Mouse (Mus musculus) G1E (cell line): ENCODE results near the gene Cyp2a5. TPM values are rescaled to one million over a fixed set of nuclear protein-coding genes. Genes with fewer than 3 reads are reported as not detected.
"Not testable (repeated sequence)": the region's sequence is repeated elsewhere in the genome, so short reads cannot be mapped to it uniquely, and the experiment has no call there.

ENCODE experiments used
- ATAC-seq: 2 replicates; pipeline ENCODE4 v1.8.0; 2016; ENCODE audit warnings: mild to moderate bottlenecking; ENCODE audit not compliant: insufficient number of reproducible peaks, poor library complexity, low FRiP score, severe bottlenecking; ENCODE audit errors: extremely low read depth
- DNase-seq: peaks from one replicate; pipeline ENCODE4 v3.0.0; 2012; ENCODE audit warnings: low spot score
- H3K27me3 ChIP-seq: 2 replicates; pipeline ENCODE4 v1.6.1; 2012; ENCODE audit warnings: mild to moderate bottlenecking, low read length, inconsistent platforms; ENCODE audit not compliant: insufficient read depth
- H3K36me3 ChIP-seq: replicated peaks from 2 replicates; pipeline ENCODE3; 2012; ENCODE audit warnings: mild to moderate bottlenecking, inconsistent platforms
- H3K4me1 ChIP-seq: 2 replicates; pipeline ENCODE4 v1.6.1; 2012; ENCODE audit warnings: low read depth, low read length, inconsistent platforms, mixed read lengths; ENCODE audit not compliant: insufficient read depth
- H3K4me3 ChIP-seq: 2 replicates; pipeline ENCODE4 v1.5.1; 2012; ENCODE audit warnings: low read depth, mild to moderate bottlenecking, inconsistent platforms, low read length, moderate library complexity, mixed read lengths
- H3K9me3 ChIP-seq: replicated peaks from 2 replicates; pipeline ENCODE4 v1.6.1; 2012; ENCODE audit warnings: inconsistent platforms
- CTCF ChIP-seq: IDR thresholded peaks from 2 replicates; pipeline ENCODE4 v1.5.1; 2012; ENCODE audit warnings: low read depth, low read length, inconsistent platforms, mixed read lengths
- GATA1 ChIP-seq: IDR thresholded peaks from 2 replicates; pipeline ENCODE4 v1.6.1; 2012; ENCODE audit warnings: borderline replicate concordance, low read length, inconsistent platforms, mixed read lengths
- GATA2 ChIP-seq: IDR thresholded peaks from 2 replicates; pipeline ENCODE4 v1.6.1; 2012; ENCODE audit warnings: low read depth, low read length, inconsistent platforms, borderline replicate concordance
- POLR2AphosphoS5 ChIP-seq: IDR thresholded peaks from 2 replicates; pipeline ENCODE4 v1.6.1; 2012; ENCODE audit warnings: low read depth, low read length, inconsistent platforms; ENCODE audit not compliant: insufficient replicate concordance
- TAL1 ChIP-seq: conservative IDR thresholded peaks from 2 replicates; pipeline ENCODE4 v1.6.1; 2012; ENCODE audit warnings: low read depth, low read length, inconsistent platforms, mixed read lengths
- polyA plus RNA-seq: library from polyadenylated mRNA; stranded (reverse); fragments of >175 nt; gene quantifications from 2 replicates; pipeline ENCODE4 v1.2.3, GENCODE M21; 2012
- total RNA-seq, 2 experiments: library from RNA; stranded (forward) in 1 of 2; stranded (reverse) in 1 of 2; fragments of 200-1000 nt in 1 of 2; fragments of >200 nt in 1 of 2; fragmentation: Nextera tagmentation in 1 of 2; gene quantifications; 2 replicates each; pipeline ENCODE4 v1.2.3; 2014 to 2017

The Cyp2a5 gene
- total RNA-seq (2014; fragmentation: Nextera tagmentation) (not detected in 2 replicates), total RNA-seq (2017) (not detected in 2 replicates), polyA plus RNA-seq (not detected in 2 replicates)

DNA sequence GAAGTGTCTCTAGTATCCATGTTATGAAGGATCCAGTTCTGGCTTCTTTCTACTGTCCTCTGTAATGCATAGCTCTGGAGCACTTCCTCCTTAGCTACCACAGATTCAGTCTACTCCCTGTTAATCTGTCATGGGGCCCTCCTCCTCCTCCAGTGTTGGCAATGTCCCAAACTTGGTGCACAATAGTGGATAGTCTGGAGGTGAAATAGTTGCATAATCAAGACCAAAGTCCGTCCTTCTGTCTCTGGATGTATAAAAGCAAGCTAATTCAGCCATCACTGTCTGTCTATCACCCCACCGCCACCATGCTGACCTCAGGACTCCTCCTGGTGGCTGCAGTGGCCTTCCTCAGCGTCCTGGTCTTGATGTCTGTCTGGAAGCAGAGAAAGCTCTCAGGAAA lies at the start of gene Cyp2a5:
Cyp2a5 (plus strand) TSS at position 247 of the 400 bp plus-strand sequence.
- not testable (repeated sequence) for ATAC-seq, H3K4me1 ChIP-seq, H3K27me3 ChIP-seq, H3K4me3 ChIP-seq, DNase-seq, H3K36me3 ChIP-seq, H3K9me3 ChIP-seq

DNA sequence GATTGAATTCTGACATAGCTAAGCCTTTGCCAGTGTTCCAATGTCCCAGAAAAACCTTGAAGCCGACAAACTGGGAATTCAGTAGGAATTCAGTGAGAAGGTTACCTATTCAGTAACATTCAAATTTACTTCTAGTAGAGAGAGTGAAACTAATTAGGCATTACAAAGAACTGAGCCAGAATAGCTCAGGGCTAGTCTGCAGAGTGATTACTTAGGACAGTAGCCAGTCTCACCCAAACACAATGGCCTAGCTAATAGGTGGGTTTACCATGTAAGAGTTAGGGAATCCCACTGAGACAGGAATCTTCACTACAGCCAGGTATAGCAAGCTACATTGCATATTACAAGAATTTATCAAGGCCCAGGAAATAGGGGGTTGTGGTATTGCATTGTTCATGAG lies 49.1 kb upstream of the Cyp2a5 start:
- not testable (repeated sequence) for H3K4me1 ChIP-seq, H3K9me3 ChIP-seq, H3K36me3 ChIP-seq, ATAC-seq, H3K4me3 ChIP-seq, DNase-seq, H3K27me3 ChIP-seq

DNA sequence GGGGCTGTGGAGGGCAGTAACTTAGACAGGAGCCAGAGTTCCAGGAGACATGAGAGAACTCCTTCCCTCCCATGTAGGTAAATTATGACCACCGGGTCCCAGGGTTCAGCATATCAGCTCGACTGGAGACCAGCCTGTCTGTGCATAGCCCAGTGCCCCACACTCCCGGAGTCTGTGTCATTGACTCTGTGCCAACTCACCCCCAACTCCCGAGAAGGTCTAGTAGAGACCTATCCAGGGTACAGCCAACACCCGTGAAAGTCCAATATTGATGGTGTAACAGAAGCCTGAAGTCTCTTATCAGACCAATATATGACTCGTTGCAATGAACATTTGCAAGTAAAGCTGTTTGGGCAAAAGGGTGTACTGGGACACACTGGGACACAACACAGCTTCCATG lies 45.1 kb upstream of the Cyp2a5 start:
- TF ChIP-seq GATA2 (no peak), GATA1 (no peak), TAL1 (no peak), POLR2AphosphoS5 (no peak), CTCF (no peak)

DNA sequence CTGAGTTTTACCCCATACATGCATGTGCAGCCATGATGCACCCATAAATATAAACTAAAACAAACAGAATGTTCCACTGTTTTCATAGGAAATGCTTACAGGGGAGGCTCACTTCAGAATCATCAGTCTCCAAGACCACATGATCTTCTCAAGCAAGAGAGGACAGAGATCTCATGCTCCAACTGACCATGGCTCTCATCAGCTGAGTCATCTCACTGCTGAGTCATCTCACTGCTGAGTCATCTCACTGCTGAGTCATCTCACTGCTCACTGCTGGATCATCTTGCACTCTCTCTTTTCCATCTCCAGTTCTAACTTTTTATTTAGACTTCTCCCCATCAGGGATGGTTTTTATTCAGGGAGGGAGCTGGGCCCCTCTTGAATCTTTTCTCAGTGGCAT lies 35.0 kb upstream of the Cyp2a5 start:
- no peak for DNase-seq
- H3K9me3 ChIP-seq: no peaks in the 10 kb centered on the region
- H3K36me3 ChIP-seq: no peaks in the 10 kb centered on the region
- TF ChIP-seq GATA1 (no peak), TAL1 (no peak), POLR2AphosphoS5 (no peak), CTCF (no peak), GATA2 (no peak)
- H3K4me3 ChIP-seq: no peak overlapping the region
- ATAC-seq: peak; percentile 60
- peaks cover 5% of the 10 kb centered on the region for H3K4me1 ChIP-seq
- no peaks in the 10 kb centered on the region for H3K27me3 ChIP-seq

More for the DNA sequence above, 45.1 kb upstream of the Cyp2a5 start:
- DNase-seq (no peak), ATAC-seq (no peak)
- H3K9me3 ChIP-seq: no peaks in the 10 kb centered on the region
- H3K27me3 ChIP-seq: no peaks in the 10 kb centered on the region
- no peak overlapping the region for H3K4me3 ChIP-seq
- H3K4me1 ChIP-seq: no peaks in the 10 kb centered on the region
- no peaks in the 10 kb centered on the region for H3K36me3 ChIP-seq

DNA sequence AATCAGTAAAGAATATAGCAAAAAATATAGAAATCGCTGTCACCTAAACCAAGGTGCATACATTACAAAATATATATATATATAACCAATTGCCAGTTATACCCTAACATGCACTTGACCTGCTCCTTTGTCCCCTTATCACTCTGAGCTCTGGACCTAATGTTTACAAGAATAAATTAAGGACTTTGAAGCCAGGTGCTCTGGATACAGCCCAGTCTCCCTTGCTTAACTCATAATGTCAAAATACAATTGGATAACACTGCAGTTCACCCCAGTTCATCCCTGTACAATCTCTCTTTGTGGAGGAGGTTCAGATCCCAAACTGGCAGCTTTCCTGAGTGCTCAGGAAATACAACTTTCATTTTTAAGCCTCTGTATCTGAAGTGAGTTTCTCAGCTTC lies 34.1 kb upstream of the Cyp2a5 start:
- Histone ChIP-seq H3K27me3 (no peaks in the 10 kb centered on the region), H3K4me1 (peaks cover 5% of the 10 kb centered on the region), H3K4me3 (no peak overlapping the region), H3K36me3 (no peaks in the 10 kb centered on the region), H3K9me3 (no peaks in the 10 kb centered on the region)
- no peak for DNase-seq
- TF ChIP-seq TAL1 (no peak), GATA2 (no peak), CTCF (no peak), POLR2AphosphoS5 (no peak)
- no peak for ATAC-seq

DNA sequence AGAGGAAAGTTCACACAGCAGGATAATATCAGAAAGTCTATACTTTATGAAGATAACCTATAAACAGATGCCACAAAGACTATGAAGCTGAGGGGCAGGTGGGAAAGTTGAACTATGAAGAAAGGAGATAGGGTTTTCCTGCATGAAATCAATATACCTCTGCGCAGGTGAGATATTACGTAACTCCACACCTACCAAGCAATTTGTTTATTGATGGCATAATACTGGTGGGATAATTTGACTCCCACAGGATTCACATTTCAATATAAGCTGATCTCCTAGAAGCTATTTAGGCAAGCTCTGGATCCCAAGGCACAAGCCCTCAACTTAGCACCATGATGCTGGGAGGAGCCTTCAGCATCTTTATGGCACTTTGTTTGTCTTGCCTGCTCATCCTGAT lies 26.5 kb upstream of the Cyp2a5 start, which contains the start of gene Cyp2g1:
Cyp2g1 (plus strand) TSS at position 301 of the 400 bp plus-strand sequence.
- TF ChIP-seq CTCF (no peak), GATA1 (no peak), POLR2AphosphoS5 (no peak), GATA2 (no peak), TAL1 (no peak)
- H3K27me3 ChIP-seq: no peaks in the 10 kb centered on the region
- no peak for ATAC-seq
- H3K4me3 ChIP-seq: no peak within 1 kb of the TSS
- no peak for DNase-seq
- no peaks in the 10 kb centered on the region for H3K9me3 ChIP-seq
- no peaks in the 10 kb centered on the region for H3K36me3 ChIP-seq
- no peaks in the 10 kb centered on the region for H3K4me1 ChIP-seq

DNA sequence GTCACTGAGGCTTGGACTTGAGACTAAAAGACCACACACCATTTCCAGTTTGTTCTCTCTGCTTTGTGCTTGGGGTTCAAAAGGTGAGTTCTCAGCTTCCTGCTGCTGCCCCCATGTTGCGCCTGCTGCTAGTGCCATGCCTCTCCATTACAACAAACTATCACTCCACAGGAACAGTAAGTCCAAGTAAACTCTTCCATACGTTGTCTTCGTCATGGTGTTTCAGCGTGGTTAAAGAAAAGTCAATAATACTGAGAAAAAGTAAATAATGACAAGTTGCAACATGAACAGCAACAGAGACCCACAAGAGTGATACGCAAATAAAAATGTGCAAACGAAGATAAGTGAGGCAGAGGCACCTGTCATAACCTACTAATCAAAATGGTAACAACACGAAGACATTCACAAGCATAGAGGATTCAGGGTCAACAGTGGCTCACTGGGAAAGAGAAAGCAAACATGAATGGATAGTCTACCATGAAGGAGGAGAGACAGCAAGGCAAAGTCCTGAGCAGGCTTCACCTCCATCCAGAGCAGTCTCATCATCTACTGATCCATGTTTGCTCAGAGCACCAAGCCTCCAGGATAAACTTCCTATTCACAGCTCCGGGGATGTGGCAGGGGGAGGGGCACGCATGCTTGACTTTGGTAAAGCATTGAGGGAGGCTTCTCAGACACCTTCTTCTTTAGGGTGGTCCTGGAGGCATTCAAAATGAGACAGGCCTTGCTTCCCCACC lies 3.4 kb upstream of the Cyp2a5 start:
- not testable (repeated sequence) for H3K36me3 ChIP-seq, H3K9me3 ChIP-seq, H3K27me3 ChIP-seq, ATAC-seq, H3K4me1 ChIP-seq, H3K4me3 ChIP-seq, DNase-seq

DNA sequence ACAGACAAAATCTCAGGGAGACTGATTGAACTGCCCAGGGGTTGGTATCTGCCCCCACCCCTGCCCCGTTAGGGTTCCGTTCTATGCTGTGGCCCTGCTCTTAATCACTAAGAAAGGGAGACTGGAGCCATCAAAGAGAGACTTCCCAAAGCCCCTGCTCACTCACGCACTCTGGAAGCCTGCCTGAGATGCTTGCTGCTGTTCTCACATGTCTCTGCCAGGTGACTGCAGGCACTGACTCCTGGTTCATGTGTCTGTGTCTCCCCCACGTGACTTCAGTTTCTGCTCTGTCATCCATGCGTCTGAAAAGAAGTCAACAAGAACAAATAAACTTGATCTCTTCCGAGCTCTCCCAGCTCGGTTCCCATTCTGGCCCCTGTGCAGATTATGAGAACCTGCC lies 2.4 kb upstream of the Cyp2a5 start:
- H3K4me3 ChIP-seq, H3K36me3 ChIP-seq, DNase-seq, H3K4me1 ChIP-seq, H3K27me3 ChIP-seq, ATAC-seq, H3K9me3 ChIP-seq: not testable (repeated sequence)

DNA sequence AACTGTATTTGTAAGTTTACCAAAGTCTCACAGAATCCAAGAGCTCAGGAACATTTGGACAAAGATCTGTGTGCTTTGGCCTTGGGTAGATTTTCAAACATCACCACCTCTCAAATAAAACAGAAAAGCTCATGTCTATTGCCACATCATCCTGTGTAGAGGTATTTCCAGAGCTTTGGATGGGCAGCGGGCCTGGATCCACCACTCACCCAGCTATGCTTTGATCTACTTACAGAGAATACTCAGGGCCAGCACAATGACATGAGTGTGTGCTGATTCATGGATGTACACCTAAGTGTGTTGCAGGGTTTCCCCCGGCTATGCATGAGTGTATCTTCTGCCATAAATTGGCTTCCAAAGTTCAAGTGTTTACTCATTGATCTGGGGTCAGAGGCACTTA lies 8.3 kb downstream of the Cyp2a5 start:
- not testable (repeated sequence) for H3K36me3 ChIP-seq, H3K4me3 ChIP-seq, DNase-seq, ATAC-seq, H3K9me3 ChIP-seq, H3K4me1 ChIP-seq, H3K27me3 ChIP-seq

DNA sequence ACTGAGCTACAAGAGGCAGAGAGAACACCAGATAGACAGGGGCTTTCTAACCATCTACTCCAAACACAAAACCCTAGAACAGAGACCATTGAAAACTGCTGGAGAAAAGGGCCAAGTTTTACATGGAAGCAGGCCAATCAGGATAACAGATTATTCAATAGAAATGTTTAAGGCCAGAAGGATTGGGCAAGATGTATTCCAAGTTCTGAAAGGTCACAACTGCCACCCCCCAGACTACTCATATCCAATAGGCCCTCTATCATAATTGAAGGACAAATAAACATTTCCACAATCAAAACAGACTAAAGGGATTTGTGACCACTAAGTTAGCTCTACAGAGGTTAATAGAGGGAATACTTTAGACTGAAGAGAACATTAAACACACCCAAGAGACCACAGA lies 15.0 kb downstream of the Cyp2a5 start:
- H3K4me1 ChIP-seq, DNase-seq, H3K4me3 ChIP-seq, H3K9me3 ChIP-seq, H3K27me3 ChIP-seq, H3K36me3 ChIP-seq, ATAC-seq: not testable (repeated sequence)
